Mouse (Mus musculus): Measurements from ENCODE around the gene Cep162.

Gene Cep162

DNA sequence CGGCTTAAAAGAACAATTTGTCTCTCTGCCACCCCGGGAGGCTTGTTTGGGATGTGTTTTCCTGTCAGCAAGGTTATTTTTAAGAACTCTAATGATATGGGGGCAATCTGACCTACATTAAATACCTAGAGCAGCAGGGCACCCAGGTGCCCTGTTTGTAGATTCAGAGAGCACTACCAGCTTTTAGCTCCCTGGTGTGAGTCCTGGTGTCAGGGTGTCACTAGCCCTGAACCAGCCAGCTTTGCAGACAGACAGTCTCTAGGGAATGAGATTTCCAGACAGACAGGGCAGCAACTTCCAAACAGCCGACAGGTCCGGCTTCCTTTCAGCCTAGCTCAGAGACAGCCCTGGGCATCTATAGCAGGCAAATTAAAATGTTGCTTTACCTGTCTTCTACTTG, 92.8 kb downstream of the Cep162 start:
- DNase-seq (ENCODE audit: low spot score) = no peak

DNA sequence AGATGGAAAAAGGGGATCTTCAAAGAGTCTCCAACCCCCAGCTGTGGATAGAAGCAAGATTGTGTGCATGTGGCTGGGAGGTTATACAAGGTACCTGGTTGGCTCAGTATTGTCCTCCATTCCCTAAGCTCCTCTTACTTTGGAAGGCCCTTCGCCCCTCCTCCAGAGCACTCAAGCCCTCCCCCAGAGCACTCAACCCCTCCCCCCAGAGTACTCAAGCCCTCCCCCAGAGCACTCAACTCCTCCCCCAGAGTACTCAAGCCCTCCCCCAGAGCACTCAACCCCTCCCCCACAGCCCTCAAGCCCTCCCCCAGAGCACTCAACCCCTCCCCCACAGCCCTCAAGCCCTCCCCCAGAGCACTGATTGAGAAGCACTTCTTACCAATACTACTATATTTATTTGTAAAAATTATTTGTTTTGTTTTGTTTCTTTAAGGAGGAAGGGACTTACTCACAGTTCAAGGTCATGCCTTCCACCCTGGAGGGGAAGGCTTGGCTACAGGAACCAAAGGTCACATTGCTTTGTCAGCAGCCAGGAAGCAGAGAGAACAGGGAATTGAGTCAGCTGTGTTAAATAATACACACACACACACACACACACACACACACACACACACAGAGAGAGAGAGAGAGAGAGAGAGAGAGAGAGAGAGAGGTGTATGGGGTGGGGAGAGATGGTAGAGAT, 102.6 kb downstream of the Cep162 start:
- DNase-seq (ENCODE audit: low spot score) = no peak

DNA sequence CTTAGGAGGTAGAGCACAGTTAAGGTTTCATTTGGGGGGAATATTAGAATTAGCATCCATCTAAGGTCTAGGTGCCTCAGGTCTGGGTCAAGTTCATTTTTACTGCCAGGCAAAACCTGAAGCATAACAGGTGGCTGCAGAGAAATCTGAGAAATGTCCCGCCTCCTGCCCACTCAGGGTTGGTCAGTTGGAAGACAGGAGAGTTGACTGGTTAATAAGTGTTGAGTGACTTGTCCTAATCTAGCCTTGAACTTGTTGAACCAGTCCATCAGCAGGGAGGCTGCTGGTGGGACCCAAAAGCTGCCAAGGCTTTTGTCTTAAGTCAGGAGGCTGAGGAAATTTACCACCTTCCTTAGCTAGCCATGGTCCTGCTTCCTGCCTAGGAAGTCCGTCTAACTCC, 107.4 kb downstream of the Cep162 start:
- no peak for DNase-seq (ENCODE audit: low spot score)

DNA sequence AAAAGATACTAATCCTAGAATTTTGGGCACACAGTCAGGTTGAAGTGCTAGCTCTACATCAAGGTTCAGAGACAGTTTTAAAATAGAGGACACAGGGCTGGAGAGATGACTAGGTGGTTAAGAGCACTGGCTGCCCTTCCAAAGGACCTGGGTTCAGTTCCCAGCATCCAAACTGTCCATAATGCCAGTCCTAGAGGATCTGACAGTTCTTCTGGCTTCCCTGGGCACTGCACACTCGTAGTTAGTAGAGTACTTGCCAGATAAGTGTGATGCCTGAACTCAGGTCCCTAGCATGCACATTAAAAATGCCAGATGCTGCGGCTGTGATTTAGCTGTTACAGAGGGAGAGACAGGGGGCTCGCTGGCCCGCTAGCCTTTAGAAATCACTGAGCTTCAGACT, 108.9 kb downstream of the Cep162 start:
- no peak for DNase-seq (ENCODE audit: low spot score)

DNA sequence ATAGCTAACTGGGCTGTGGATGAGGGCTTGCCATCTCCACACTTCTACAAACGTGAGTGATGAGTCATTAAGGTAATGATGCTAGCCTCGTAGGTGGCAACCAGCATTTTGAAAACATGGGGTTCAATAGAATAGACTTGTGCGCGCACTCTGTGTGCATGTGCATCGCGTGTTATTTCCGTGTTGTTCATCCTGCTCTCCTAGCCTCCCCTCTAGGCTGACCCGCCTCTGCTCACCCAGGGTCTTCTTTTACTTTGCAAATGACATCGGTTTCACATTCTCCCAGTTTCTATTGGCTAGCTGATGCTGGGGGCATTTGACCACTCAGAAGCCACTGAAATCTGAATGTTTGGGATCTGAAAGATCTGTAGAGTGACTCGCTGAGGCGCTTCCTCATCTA, 109.7 kb downstream of the Cep162 start:
- DNase-seq (ENCODE audit: low spot score) = no peak

DNA sequence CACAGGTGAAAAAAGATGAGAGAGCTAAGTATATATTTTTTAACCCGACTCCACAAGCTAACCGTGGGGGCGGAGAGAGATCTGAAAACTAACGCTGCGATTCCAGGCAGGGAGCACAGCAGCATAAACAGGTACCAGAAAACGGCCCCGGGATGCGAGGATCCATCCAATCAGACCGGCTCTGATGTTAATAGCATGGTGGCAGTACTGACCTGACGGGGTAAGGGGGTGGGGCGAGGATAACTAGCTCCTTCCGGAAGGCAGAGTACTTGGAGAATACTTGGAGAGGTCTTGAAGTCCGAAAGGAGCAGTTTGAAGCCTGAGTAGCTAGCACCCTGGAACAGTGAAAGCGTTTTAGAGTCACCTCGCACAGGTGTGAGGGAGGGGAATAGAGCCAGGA, 110.2 kb downstream of the Cep162 start:
- no peak for DNase-seq (ENCODE audit: low spot score)

DNA sequence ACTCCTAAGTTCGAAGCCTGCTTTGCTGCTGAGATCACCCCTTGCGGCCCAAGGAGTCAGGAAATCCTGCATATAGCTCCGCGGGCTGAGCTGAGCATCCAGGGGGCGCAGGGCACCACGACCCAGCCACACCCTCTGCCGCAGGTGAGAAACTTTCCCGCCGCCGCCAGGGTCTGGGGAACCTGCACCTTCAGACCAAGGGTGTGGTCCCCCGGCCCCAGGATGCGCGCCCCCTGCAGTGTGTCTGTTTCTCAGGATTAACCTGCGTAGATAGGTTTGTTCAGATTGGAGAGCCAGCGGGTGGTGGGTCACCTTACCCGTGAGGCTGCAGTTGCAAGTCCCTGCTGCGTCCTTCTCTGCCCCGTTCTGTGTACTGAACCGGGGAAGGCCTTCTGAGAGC, 110.8 kb downstream of the Cep162 start:
- no peak for DNase-seq (ENCODE audit: low spot score)

DNA sequence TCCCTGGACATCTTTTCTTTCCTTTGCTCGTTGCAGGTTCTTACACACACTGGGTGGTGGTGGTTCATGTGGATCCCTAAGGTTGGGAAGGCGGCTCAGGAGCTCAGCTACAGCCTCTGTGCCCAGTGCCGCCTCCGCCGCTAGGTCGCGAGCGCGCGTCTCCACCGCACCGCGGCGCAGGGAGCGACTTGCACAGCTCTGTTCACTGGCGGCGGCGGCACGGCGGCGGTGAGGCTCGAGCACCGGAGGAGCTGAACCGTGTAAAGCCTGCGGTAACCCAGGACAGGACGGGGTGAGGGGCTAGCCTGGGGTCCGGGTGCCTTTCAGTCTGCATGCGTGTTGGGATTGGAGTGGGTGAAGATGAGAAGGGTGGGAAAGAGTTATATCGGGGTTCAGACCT, 111.2 kb downstream of the Cep162 start, which contains the start of gene Mrap2:
Gene Mrap2 (plus strand): TSS at position 201 of the 400 bp plus-strand sequence.
- DNase-seq (ENCODE audit: low spot score) = peak; percentile 20

DNA sequence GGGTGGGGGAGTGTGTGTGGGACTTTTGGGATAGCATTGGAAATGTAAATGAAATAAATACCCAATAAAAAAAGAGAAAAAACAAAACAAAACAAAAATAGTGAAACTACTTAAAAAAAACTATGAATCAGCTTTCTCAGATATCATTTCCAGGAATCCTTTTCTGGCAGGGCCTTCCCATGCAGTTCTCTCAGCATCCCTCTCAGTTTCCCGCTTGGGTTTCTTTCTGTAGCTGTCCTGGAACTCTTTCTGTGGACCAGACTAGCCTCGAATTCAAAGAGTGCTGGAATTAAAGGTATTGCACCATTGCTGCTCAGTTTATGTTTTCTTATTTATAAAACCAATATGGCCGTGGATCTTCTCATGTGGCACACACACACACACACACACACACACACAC, 112.3 kb downstream of the Cep162 start:
- no peak for DNase-seq (ENCODE audit: low spot score)
